Mouse (Mus musculus): Measurements from ENCODE around the gene Csmd2. TPM values are rescaled to one million over a fixed set of nuclear protein-coding genes. Genes with fewer than 3 reads are reported as not detected.

The Csmd2 gene
- polyA plus RNA-seq, 1 experiment from 2014 or later: 9.1 TPM

GRCm38 (mm10) chr4:128152066-128152465, 164.4 kb downstream of the Csmd2 start:
- Histone ChIP-seq H3K4me3 (no peak overlapping the region), H3K36me3 (no peaks in the 10 kb centered on the region), H3K27ac (replicated peaks) (peak overlapping the region; percentile 29), H3K9ac (peak overlapping the region; percentile 2; the same call in 1 of the 2 replicates), H3K4me2 (no peak overlapping the region), H3K27me3 (no peaks in the 10 kb centered on the region), H3K9me3 (no peaks in the 10 kb centered on the region), H3K4me1 (replicated peaks) (peaks cover 25% of the 10 kb centered on the region; the same call in 1 of the 2 replicates)
- ATAC-seq (ENCODE audit: low read depth): 0 out of 2 replicates have a peak, but pooled peaks have one; percentile 17
- WGBS: 75% methylated on average over 3 of the region's 3 CpGs

- no peak overlapping the region for H3K9ac ChIP-seq
- H3K9me3 ChIP-seq: no peaks in the 10 kb centered on the region
- H3K27me3 ChIP-seq: no peaks in the 10 kb centered on the region
- no peak for ATAC-seq (ENCODE audit: low read depth)
- H3K4me2 ChIP-seq: no peak overlapping the region
- WGBS: 88% methylated on average over 4 of the region's 4 CpGs
- H3K4me3 ChIP-seq: no peak overlapping the region
- H3K36me3 ChIP-seq: no peaks in the 10 kb centered on the region
- peaks cover 25% of the 10 kb centered on the region; the same call in 1 of the 2 replicates for H3K4me1 ChIP-seq (replicated peaks)
- no peak overlapping the region for H3K27ac ChIP-seq (replicated peaks)
Observed at GRCm38 (mm10) chr4:128153144-128153543, 165.5 kb downstream of the Csmd2 start.

- no peak overlapping the region for H3K4me3 ChIP-seq
- ATAC-seq (ENCODE audit: low read depth): no peak
- no peak overlapping the region for H3K27ac ChIP-seq (replicated peaks)
- 33% methylated on average over 3 of the region's 3 CpGs for WGBS
- H3K27me3 ChIP-seq: no peaks in the 10 kb centered on the region
- H3K9me3 ChIP-seq: no peaks in the 10 kb centered on the region
- H3K4me2 ChIP-seq: no peak overlapping the region
- no peak overlapping the region for H3K9ac ChIP-seq
- H3K36me3 ChIP-seq: no peaks in the 10 kb centered on the region
- peaks cover 25% of the 10 kb centered on the region; the same call in 1 of the 2 replicates for H3K4me1 ChIP-seq (replicated peaks)
Observed at GRCm38 (mm10) chr4:128155226-128155625, 167.6 kb downstream of the Csmd2 start.

GRCm38 (mm10) chr4:128160656-128161055, 173.0 kb downstream of the Csmd2 start:
- Histone ChIP-seq H3K4me3 (no peak overlapping the region), H3K27ac (replicated peaks) (no peak overlapping the region), H3K36me3 (no peaks in the 10 kb centered on the region), H3K27me3 (no peaks in the 10 kb centered on the region), H3K9me3 (no peaks in the 10 kb centered on the region), H3K4me1 (replicated peaks) (0 out of 2 replicates have a peak, but pooled peaks cover 7% of the 10 kb centered on the region), H3K4me2 (no peak overlapping the region), H3K9ac (no peak overlapping the region)
- ATAC-seq (ENCODE audit: low read depth): no peak
- 68% methylated on average over 2 of the region's 2 CpGs for WGBS

- no peak for ATAC-seq (ENCODE audit: low read depth)
- Histone ChIP-seq H3K9me3 (no peaks in the 10 kb centered on the region), H3K4me3 (no peak overlapping the region), H3K27me3 (no peaks in the 10 kb centered on the region), H3K9ac (no peak overlapping the region), H3K4me2 (no peak overlapping the region), H3K4me1 (replicated peaks) (peaks cover 3% of the 10 kb centered on the region; the same call in 1 of the 2 replicates), H3K36me3 (no peaks in the 10 kb centered on the region), H3K27ac (replicated peaks) (no peak overlapping the region)
- WGBS: 93% methylated on average over 8 of the region's 8 CpGs
Observed at GRCm38 (mm10) chr4:128170181-128170580, 182.5 kb downstream of the Csmd2 start.

- Histone ChIP-seq H3K4me3 (no peak overlapping the region), H3K27me3 (no peaks in the 10 kb centered on the region), H3K4me1 (replicated peaks) (peaks cover 14% of the 10 kb centered on the region), H3K36me3 (no peaks in the 10 kb centered on the region), H3K9me3 (no peaks in the 10 kb centered on the region), H3K27ac (replicated peaks) (no peak overlapping the region), H3K9ac (no peak overlapping the region), H3K4me2 (no peak overlapping the region)
- WGBS: 89% methylated on average over 9 of the region's 9 CpGs
- no peak for ATAC-seq (ENCODE audit: low read depth)
Observed at GRCm38 (mm10) chr4:128171233-128171632, 183.6 kb downstream of the Csmd2 start.

GRCm38 (mm10) chr4:128171701-128172100, 184.0 kb downstream of the Csmd2 start:
- no peaks in the 10 kb centered on the region for H3K27me3 ChIP-seq
- no peaks in the 10 kb centered on the region for H3K36me3 ChIP-seq
- H3K9me3 ChIP-seq: no peaks in the 10 kb centered on the region
- no peak overlapping the region for H3K4me2 ChIP-seq
- peaks cover 18% of the 10 kb centered on the region for H3K4me1 ChIP-seq (replicated peaks)
- no peak overlapping the region for H3K9ac ChIP-seq
- H3K4me3 ChIP-seq: no peak overlapping the region
- 100% methylated on average over 1 of the region's 1 CpGs for WGBS
- no peak for ATAC-seq (ENCODE audit: low read depth)
- no peak overlapping the region for H3K27ac ChIP-seq (replicated peaks)

GRCm38 (mm10) chr4:128178974-128179373, 191.3 kb downstream of the Csmd2 start:
- no peak overlapping the region for H3K4me3 ChIP-seq
- H3K4me1 ChIP-seq (replicated peaks): peaks cover 45% of the 10 kb centered on the region
- H3K36me3 ChIP-seq: no peaks in the 10 kb centered on the region
- ATAC-seq (ENCODE audit: low read depth): 0 out of 2 replicates have a peak, but pooled peaks have one; percentile 33
- no peak overlapping the region for H3K9ac ChIP-seq
- H3K4me2 ChIP-seq: no peak overlapping the region
- H3K27ac ChIP-seq (replicated peaks): peak overlapping the region; percentile 33
- no peaks in the 10 kb centered on the region for H3K9me3 ChIP-seq
- 50% methylated on average over 8 of the region's 8 CpGs for WGBS
- H3K27me3 ChIP-seq: no peaks in the 10 kb centered on the region

- no peaks in the 10 kb centered on the region for H3K27me3 ChIP-seq
- no peak for ATAC-seq (ENCODE audit: low read depth)
- WGBS: 83% methylated on average over 2 of the region's 2 CpGs
- no peaks in the 10 kb centered on the region for H3K36me3 ChIP-seq
- H3K4me1 ChIP-seq (replicated peaks): peaks cover 50% of the 10 kb centered on the region
- H3K27ac ChIP-seq (replicated peaks): peak overlapping the region; percentile 33; the same call in 1 of the 2 replicates
- H3K9me3 ChIP-seq: no peaks in the 10 kb centered on the region
- H3K4me2 ChIP-seq: no peak overlapping the region
- no peak overlapping the region for H3K4me3 ChIP-seq
- H3K9ac ChIP-seq: no peak overlapping the region
Observed at GRCm38 (mm10) chr4:128179581-128179980, 191.9 kb downstream of the Csmd2 start.

- Histone ChIP-seq H3K27ac (replicated peaks) (no peak overlapping the region), H3K27me3 (no peaks in the 10 kb centered on the region), H3K36me3 (no peaks in the 10 kb centered on the region), H3K9me3 (no peaks in the 10 kb centered on the region), H3K4me2 (no peak overlapping the region), H3K9ac (no peak overlapping the region), H3K4me3 (no peak overlapping the region), H3K4me1 (replicated peaks) (peaks cover 36% of the 10 kb centered on the region)
- WGBS: 89% methylated on average over 1 of the region's 1 CpGs
- no peak for ATAC-seq (ENCODE audit: low read depth)
Observed at GRCm38 (mm10) chr4:128184747-128185146, 197.1 kb downstream of the Csmd2 start.

GRCm38 (mm10) chr4:128194454-128194853, 206.8 kb downstream of the Csmd2 start:
- Histone ChIP-seq H3K27me3 (no peaks in the 10 kb centered on the region), H3K4me1 (replicated peaks) (peaks cover 4% of the 10 kb centered on the region; the same call in 1 of the 2 replicates), H3K27ac (replicated peaks) (peak overlapping the region; percentile 38; the same call in 1 of the 2 replicates), H3K36me3 (peaks cover 5% of the 10 kb centered on the region; the same call in 1 of the 2 replicates), H3K4me2 (no peak overlapping the region), H3K4me3 (no peak overlapping the region), H3K9me3 (peaks cover 3% of the 10 kb centered on the region; the same call in 1 of the 2 replicates), H3K9ac (no peak overlapping the region)
- 65% methylated on average over 8 of the region's 8 CpGs for WGBS
- 0 out of 2 replicates have a peak, but pooled peaks have one; percentile 59 for ATAC-seq (ENCODE audit: low read depth)

- H3K9me3 ChIP-seq: 0 out of 2 replicates have a peak, but pooled peaks cover 5% of the 10 kb centered on the region
- ATAC-seq (ENCODE audit: low read depth): no peak
- 0 out of 2 replicates have a peak, but pooled peaks cover 5% of the 10 kb centered on the region for H3K4me1 ChIP-seq (replicated peaks)
- no peaks in the 10 kb centered on the region for H3K27me3 ChIP-seq
- no peak overlapping the region for H3K27ac ChIP-seq (replicated peaks)
- H3K4me2 ChIP-seq: no peak overlapping the region
- H3K4me3 ChIP-seq: no peak overlapping the region
- 77% methylated on average over 13 of the region's 13 CpGs for WGBS
- no peak overlapping the region for H3K9ac ChIP-seq
- peaks cover 15% of the 10 kb centered on the region for H3K36me3 ChIP-seq
Observed at GRCm38 (mm10) chr4:128217991-128218595, 230.4 kb downstream of the Csmd2 start.
